Mouse (Mus musculus): Measurements from ENCODE around the gene Gprc5c.

GRCm38 (mm10) chr11:114810344-114810743 lies 40.6 kb upstream of the Gprc5c start:
- TF ChIP-seq POLR2A (IDR thresholded peaks at IDR 0.05; ENCODE audit: low read depth, low read length) (no peak), CTCF (IDR thresholded peaks at IDR 0.05; ENCODE audit: extremely low read depth, insufficient read length, insufficient replicate concordance, low read depth, low read length) (no peak)

All from small intestine, adult 2 months (tissue).